ENCODE assay signal across 16 mouse cellular contexts in genomic region chr16:80404399-80404798, GRCm38 (mm10).
A peak's percentile ranks its signal among the peaks of the same experiment; 100 is the strongest.
DNase-seq lines count a peak whose midpoint lies in the region; ATAC-seq lines count a peak whose summit lies in the region.
"Had no signal": no experiment of that assay in that cellular context is flagged by ENCODE, and none has a peak within 500 bp of the region (broad histone marks: within the 10 kb centered on the region; RNA-seq: fewer than 3 reads in every experiment).

No protein-coding gene starts in this region.

- WGBS in forebrain, embryonic 14.5 days: 74% methylated on average over 2 of the region's 2 CpGs
- 85% methylated on average over 2 of the region's 2 CpGs for WGBS in forebrain, embryonic 11.5 days

- H3K4me2 ChIP-seq in forebrain, embryonic 14.5 days (ENCODE audit: low read length): no peak overlapping the region
- no peak overlapping the region for H3K4me2 ChIP-seq in forebrain, embryonic 11.5 days (ENCODE audit: low read depth, low read length, severe bottlenecking)
- H3K4me2 ChIP-seq: embryonic facial prominence, embryonic 12.5 days had no signal

- H3K9me3 ChIP-seq in forebrain, embryonic 14.5 days (replicated peaks; ENCODE audit: control insufficient read depth, low read length): no peaks in the 10 kb centered on the region
- H3K9me3 ChIP-seq in forebrain, embryonic 11.5 days (ENCODE audit: control insufficient read depth, low read length): no peaks in the 10 kb centered on the region
- H3K9me3 ChIP-seq: embryonic facial prominence, embryonic 10.5 days; embryonic facial prominence, embryonic 12.5 days had no signal

- H3K36me3 ChIP-seq in forebrain, embryonic 14.5 days (ENCODE audit: control insufficient read depth, insufficient read depth, low read length): no peaks in the 10 kb centered on the region
- H3K36me3 ChIP-seq in forebrain, embryonic 11.5 days (ENCODE audit: control insufficient read depth, insufficient read depth, low read length): no peaks in the 10 kb centered on the region
- H3K36me3 ChIP-seq: embryonic facial prominence, embryonic 10.5 days; embryonic facial prominence, embryonic 12.5 days had no signal

- ATAC-seq in forebrain, embryonic 14.5 days: peak; percentile 34; the same call in 1 of the 2 replicates
- ATAC-seq in forebrain, embryonic 11.5 days (replicated peaks; ENCODE audit: low FRiP score): no peak
- ATAC-seq: forebrain, embryonic 16.5 days had no signal

- DNase-seq in forebrain, embryonic 14.5 days (ENCODE audit: low spot score): peak; percentile 54
- DNase-seq in forebrain, embryonic 11.5 days (ENCODE audit: low spot score): no peak
- DNase-seq in layer of hippocampus, adult 9-10 months (ENCODE audit: low spot score): peak; percentile 7
- no peak for DNase-seq in layer of hippocampus, adult 11-12 months (ENCODE audit: low spot score)
- DNase-seq in thymus, postnatal 25 days: no peak
- DNase-seq: adrenal gland, adult 2 months; adrenal gland, postnatal 10 days; adrenal gland, postnatal 25 days; cerebellum, adult 11-12 months; cerebellum, adult 2 months; cerebellum, adult 9-10 months; cerebellum, postnatal 10 days; cerebellum, postnatal 25 days had no signal

- H3K27ac ChIP-seq in forebrain, embryonic 14.5 days (ENCODE audit: low read depth, low read length): no peak overlapping the region
- H3K27ac ChIP-seq in forebrain, embryonic 11.5 days (ENCODE audit: low read depth, low read length): no peak overlapping the region
- H3K27ac ChIP-seq: embryonic facial prominence, embryonic 10.5 days; embryonic facial prominence, embryonic 12.5 days had no signal

- H3K4me3 ChIP-seq in forebrain, embryonic 14.5 days (ENCODE audit: low read depth, low read length): no peak overlapping the region
- H3K4me3 ChIP-seq in forebrain, embryonic 11.5 days (ENCODE audit: low read depth, low read length): no peak overlapping the region
- H3K4me3 ChIP-seq: embryonic facial prominence, embryonic 10.5 days; embryonic facial prominence, embryonic 12.5 days had no signal

- H3K4me1 ChIP-seq in forebrain, embryonic 14.5 days (ENCODE audit: control insufficient read depth, insufficient read depth, low read length): no peaks in the 10 kb centered on the region
- H3K4me1 ChIP-seq in forebrain, embryonic 11.5 days (replicated peaks; ENCODE audit: control insufficient read depth, insufficient read depth, low read length): no peaks in the 10 kb centered on the region
- H3K4me1 ChIP-seq: embryonic facial prominence, embryonic 10.5 days; embryonic facial prominence, embryonic 12.5 days had no signal

- no peak overlapping the region for H3K9ac ChIP-seq in forebrain, embryonic 14.5 days (ENCODE audit: low read length)
- no peak overlapping the region for H3K9ac ChIP-seq in forebrain, embryonic 11.5 days (ENCODE audit: low read length)
- H3K9ac ChIP-seq: embryonic facial prominence, embryonic 12.5 days had no signal

- H3K27me3 ChIP-seq in forebrain, embryonic 14.5 days (replicated peaks; ENCODE audit: control insufficient read depth, insufficient read depth, low read length): no peaks in the 10 kb centered on the region
- H3K27me3 ChIP-seq in forebrain, embryonic 11.5 days (ENCODE audit: control insufficient read depth, insufficient read depth, low read length): no peaks in the 10 kb centered on the region
- H3K27me3 ChIP-seq: embryonic facial prominence, embryonic 12.5 days had no signal

Comparison
In these comparisons a context has a peak if more than half of its experiments do, and no peak if none do; other contexts are left out.
1. DNase-seq: peak in forebrain, embryonic 14.5 days (single experiment) and layer of hippocampus, adult 9-10 months (single experiment); none in forebrain, embryonic 11.5 days (single experiment), layer of hippocampus, adult 11-12 months (single experiment) and thymus, postnatal 25 days (single experiment).